Comparison of ENCODE assay signal across 9 mouse cellular contexts in the genomic region with DNA sequence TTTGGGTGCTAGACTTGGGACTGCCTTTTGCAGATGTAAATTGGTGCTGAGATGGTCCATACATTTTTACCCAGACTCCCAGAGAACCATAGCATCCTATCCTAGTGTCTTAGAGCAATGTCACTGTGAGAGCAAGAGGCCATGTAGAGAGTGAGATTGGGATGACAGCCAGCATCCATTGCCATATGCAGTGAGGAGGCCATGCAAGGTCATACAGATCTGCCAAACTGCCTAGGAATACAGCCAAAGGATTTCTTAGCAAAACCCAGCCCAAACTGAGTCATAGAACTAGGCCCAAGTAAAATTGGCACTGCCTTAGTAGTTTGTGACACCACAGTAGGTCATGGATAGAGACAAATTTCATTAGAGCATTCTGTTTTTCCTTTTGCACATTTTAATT.
DNase-seq lines count a peak whose midpoint lies in the region; ATAC-seq and TF ChIP-seq lines count a peak whose summit lies in the region.
"Had no signal": no experiment of that assay in that cellular context is flagged by ENCODE, and none has a peak within 500 bp of the region (broad histone marks: within the 10 kb centered on the region; RNA-seq: fewer than 3 reads in every experiment).

No protein-coding gene starts in this region.

- TF ChIP-seq POLR2A in kidney, adult 2 months (IDR thresholded peaks at IDR 0.05; ENCODE audit: low read depth, low read length): no peak

- H3K4me3 ChIP-seq in kidney, adult 2 months (ENCODE audit: insufficient read depth, low read depth, low read length): no peak overlapping the region
- H3K4me3 ChIP-seq in kidney, embryonic 14.5 days (ENCODE audit: low read length): no peak overlapping the region
- H3K4me3 ChIP-seq: stomach, embryonic 15.5 days had no signal

- H3K9me3 ChIP-seq in kidney, embryonic 14.5 days (ENCODE audit: control insufficient read depth, low read length): no peaks in the 10 kb centered on the region
- H3K9me3 ChIP-seq: stomach, embryonic 15.5 days had no signal

- H3K36me3 ChIP-seq in kidney, adult 2 months (ENCODE audit: control insufficient read depth, insufficient read depth, low read length): no peaks in the 10 kb centered on the region
- no peaks in the 10 kb centered on the region for H3K36me3 ChIP-seq in kidney, embryonic 14.5 days (ENCODE audit: control insufficient read depth, insufficient read depth, low read length)
- H3K36me3 ChIP-seq: stomach, embryonic 15.5 days had no signal

- no peak overlapping the region for H3K4me2 ChIP-seq in kidney, embryonic 14.5 days (replicated peaks; ENCODE audit: low read depth, low read length)
- H3K4me2 ChIP-seq: stomach, embryonic 15.5 days had no signal

- H3K27ac ChIP-seq in kidney, adult 2 months (ENCODE audit: insufficient read depth, low read depth, low read length): no peak overlapping the region
- H3K27ac ChIP-seq in kidney, embryonic 14.5 days (ENCODE audit: low read depth, low read length): no peak overlapping the region
- H3K27ac ChIP-seq: stomach, embryonic 15.5 days had no signal

- ATAC-seq in kidney, embryonic 14.5 days (ENCODE audit: low FRiP score, low TSS enrichment): no peak

- H3K9ac ChIP-seq in kidney, embryonic 14.5 days (ENCODE audit: low read depth, low read length): no peak overlapping the region
- H3K9ac ChIP-seq: stomach, embryonic 15.5 days had no signal

- no peaks in the 10 kb centered on the region for H3K27me3 ChIP-seq in kidney, adult 2 months (replicated peaks; ENCODE audit: control insufficient read depth, insufficient read depth, low read length)
- H3K27me3 ChIP-seq in kidney, embryonic 14.5 days (ENCODE audit: control insufficient read depth, insufficient read depth, low read length): no peaks in the 10 kb centered on the region
- H3K27me3 ChIP-seq: stomach, embryonic 15.5 days had no signal

- no peaks in the 10 kb centered on the region for H3K4me1 ChIP-seq in kidney, adult 2 months (ENCODE audit: control insufficient read depth, insufficient read depth, low read length)
- H3K4me1 ChIP-seq in kidney, embryonic 14.5 days (ENCODE audit: control insufficient read depth, insufficient read depth, low read length): no peaks in the 10 kb centered on the region
- H3K4me1 ChIP-seq: stomach, embryonic 15.5 days had no signal

- no peak for TF ChIP-seq CTCF in kidney, adult 2 months (conservative IDR thresholded peaks at IDR 0.05; ENCODE audit: insufficient read depth, insufficient read length, low read depth, low read length)

- peak; percentile 5 for DNase-seq in kidney, adult 2 months
- DNase-seq in adrenal gland, postnatal 10 days: peak; percentile 68
- peak; percentile 51 for DNase-seq in gastrocnemius, postnatal 25 days
- peak; percentile 47 for DNase-seq in lung, postnatal 14 days
- DNase-seq in urinary bladder, adult 2 months (ENCODE audit: low spot score): no peak
- DNase-seq in B cell, adult 2 months: no peak
- DNase-seq: cerebellum, adult 8-10 months had no signal

Comparison
In these comparisons a context has a peak if more than half of its experiments do, and no peak if none do; other contexts are left out.
1. DNase-seq: peak in kidney, adult 2 months (single experiment), adrenal gland, postnatal 10 days (single experiment), gastrocnemius, postnatal 25 days (single experiment) and lung, postnatal 14 days (single experiment); none in urinary bladder, adult 2 months (single experiment) and B cell, adult 2 months (0 of 2).